Mouse (Mus musculus) small intestine, adult 2 months (tissue): Measurements from ENCODE around the gene Rnf128. TPM values are rescaled to one million over a fixed set of nuclear protein-coding genes. Genes with fewer than 3 reads are reported as not detected.

Experiments
- H3K27ac ChIP-seq: fragments of 200-500 bp; 2 replicates; pipeline ENCODE4 v1.5.1; 2012; ENCODE audit warnings: low read depth, low read length, control low read depth, inconsistent platforms; ENCODE audit not compliant: insufficient read depth
- H3K27me3 ChIP-seq: fragments of 200-500 bp; 2 replicates; pipeline ENCODE4 v1.6.1; 2012; ENCODE audit warnings: mild to moderate bottlenecking, moderate library complexity, low read length, inconsistent platforms; ENCODE audit not compliant: control insufficient read depth, insufficient read depth
- H3K36me3 ChIP-seq: fragments of 200-500 bp; 2 replicates; pipeline ENCODE4 v1.6.1; 2012; ENCODE audit warnings: mild to moderate bottlenecking, low read length, control low read depth, inconsistent platforms; ENCODE audit not compliant: control insufficient read depth, insufficient read depth
- H3K4me1 ChIP-seq: fragments of 200-500 bp; 2 replicates; pipeline ENCODE4 v1.6.1; 2012; ENCODE audit warnings: low read length, inconsistent platforms, mixed read lengths; ENCODE audit not compliant: control insufficient read depth, insufficient read depth, insufficient read length
- H3K4me3 ChIP-seq: fragments of 200-500 bp; 2 replicates; pipeline ENCODE4 v1.5.1; 2012; ENCODE audit warnings: low read depth, mild to moderate bottlenecking, control low read depth, inconsistent platforms, low read length, moderate library complexity
- CTCF ChIP-seq: fragments of 200-500 bp; IDR thresholded peaks from 2 replicates; pipeline ENCODE4 v1.5.1; 2012; ENCODE audit warnings: low read depth, mild to moderate bottlenecking, control low read depth, inconsistent platforms, low read length, moderate library complexity, mixed read lengths; ENCODE audit not compliant: insufficient replicate concordance, insufficient read length; ENCODE audit errors: extremely low read depth
- POLR2A ChIP-seq: fragments of 200-500 bp; IDR thresholded peaks from 2 replicates; pipeline ENCODE4 v1.6.1; 2012; ENCODE audit warnings: low read depth, mild to moderate bottlenecking, control low read depth, inconsistent platforms, low read length, moderate library complexity
- WGBS: fragments of 180-500 bp; shearing (Covaris S2); methylation state at CpG from one replicate; pipeline ENCODE4 v1.1.7; 2018; 5-methylcytosine and 5-hydroxymethylcytosine counted together
- polyA plus RNA-seq: library from polyadenylated mRNA; depleted of rRNA; stranded (reverse); fragments of >200 nt; gene quantifications from 2 replicates; pipeline ENCODE4 v1.2.3, GENCODE M21; 2012

The Rnf128 gene
- polyA plus RNA-seq, 1 experiment: 202 TPM

GRCm38 (mm10) chrX:139622071-139622470, 59.0 kb downstream of the Rnf128 start:
- Histone ChIP-seq H3K36me3 (no peaks in the 10 kb centered on the region), H3K27me3 (no peaks in the 10 kb centered on the region), H3K4me3 (no peak overlapping the region), H3K4me1 (no peaks in the 10 kb centered on the region), H3K27ac (no peak overlapping the region)
- TF ChIP-seq POLR2A (no peak), CTCF (no peak)
- WGBS: 55% methylated on average over 3 of the region's 4 CpGs

GRCm38 (mm10) chrX:139634758-139635157, 71.6 kb downstream of the Rnf128 start:
- no peaks in the 10 kb centered on the region for H3K36me3 ChIP-seq
- 45% methylated on average over 4 of the region's 4 CpGs for WGBS
- H3K27ac ChIP-seq: peak overlapping the region; percentile 59; the same call in 1 of the 2 replicates
- no peak overlapping the region for H3K4me3 ChIP-seq
- H3K27me3 ChIP-seq: no peaks in the 10 kb centered on the region
- TF ChIP-seq CTCF: no peak
- TF ChIP-seq POLR2A: no peak
- 0 out of 2 replicates have a peak, but pooled peaks cover 4% of the 10 kb centered on the region for H3K4me1 ChIP-seq

- 13% methylated on average over 2 of the region's 2 CpGs for WGBS
These were observed 76.6 kb downstream of the Rnf128 start for GRCm38 (mm10) chrX:139639744-139640143.

GRCm38 (mm10) chrX:139640418-139640817, 77.3 kb downstream of the Rnf128 start:
- Histone ChIP-seq H3K27ac (no peak overlapping the region), H3K27me3 (no peaks in the 10 kb centered on the region), H3K4me1 (no peaks in the 10 kb centered on the region), H3K4me3 (no peak overlapping the region), H3K36me3 (peaks cover 2% of the 10 kb centered on the region; the same call in 1 of the 2 replicates)
- TF ChIP-seq CTCF: no peak
- TF ChIP-seq POLR2A: no peak

More at GRCm38 (mm10) chrX:139639744-139640143, 76.6 kb downstream of the Rnf128 start:
- Histone ChIP-seq H3K4me1 (0 out of 2 replicates have a peak, but pooled peaks cover 2% of the 10 kb centered on the region), H3K27ac (peak overlapping the region; percentile 46), H3K4me3 (no peak overlapping the region), H3K36me3 (peaks cover 2% of the 10 kb centered on the region; the same call in 1 of the 2 replicates), H3K27me3 (no peaks in the 10 kb centered on the region)
- no peak for TF ChIP-seq POLR2A
- no peak for TF ChIP-seq CTCF

- Histone ChIP-seq H3K27me3 (no peaks in the 10 kb centered on the region), H3K4me1 (peaks cover 6% of the 10 kb centered on the region; the same call in 1 of the 2 replicates), H3K4me3 (no peak overlapping the region), H3K27ac (no peak overlapping the region), H3K36me3 (no peaks in the 10 kb centered on the region)
- 28% methylated on average over 5 of the region's 5 CpGs for WGBS
- TF ChIP-seq CTCF: no peak
These were observed 89.1 kb downstream of the Rnf128 start for GRCm38 (mm10) chrX:139652226-139652625.

- no peak for TF ChIP-seq POLR2A
- no peak for TF ChIP-seq CTCF
- WGBS: 51% methylated on average over 3 of the region's 3 CpGs
- Histone ChIP-seq H3K4me1 (peaks cover 6% of the 10 kb centered on the region; the same call in 1 of the 2 replicates), H3K27ac (peak overlapping the region; percentile 51; the same call in 1 of the 2 replicates), H3K36me3 (no peaks in the 10 kb centered on the region), H3K27me3 (no peaks in the 10 kb centered on the region), H3K4me3 (no peak overlapping the region)
These were observed 90.2 kb downstream of the Rnf128 start for GRCm38 (mm10) chrX:139653292-139653691.

GRCm38 (mm10) chrX:139654350-139655063, 91.4 kb downstream of the Rnf128 start:
- no peak overlapping the region for H3K27ac ChIP-seq
- no peaks in the 10 kb centered on the region for H3K27me3 ChIP-seq
- H3K4me1 ChIP-seq: peaks cover 6% of the 10 kb centered on the region; the same call in 1 of the 2 replicates
- WGBS: 71% methylated on average over 5 of the region's 5 CpGs
- TF ChIP-seq POLR2A (no peak), CTCF (no peak)
- no peak overlapping the region for H3K4me3 ChIP-seq
- H3K36me3 ChIP-seq: no peaks in the 10 kb centered on the region
